Comparison of ENCODE assay signal across 8 mouse cellular contexts in the genomic region with DNA sequence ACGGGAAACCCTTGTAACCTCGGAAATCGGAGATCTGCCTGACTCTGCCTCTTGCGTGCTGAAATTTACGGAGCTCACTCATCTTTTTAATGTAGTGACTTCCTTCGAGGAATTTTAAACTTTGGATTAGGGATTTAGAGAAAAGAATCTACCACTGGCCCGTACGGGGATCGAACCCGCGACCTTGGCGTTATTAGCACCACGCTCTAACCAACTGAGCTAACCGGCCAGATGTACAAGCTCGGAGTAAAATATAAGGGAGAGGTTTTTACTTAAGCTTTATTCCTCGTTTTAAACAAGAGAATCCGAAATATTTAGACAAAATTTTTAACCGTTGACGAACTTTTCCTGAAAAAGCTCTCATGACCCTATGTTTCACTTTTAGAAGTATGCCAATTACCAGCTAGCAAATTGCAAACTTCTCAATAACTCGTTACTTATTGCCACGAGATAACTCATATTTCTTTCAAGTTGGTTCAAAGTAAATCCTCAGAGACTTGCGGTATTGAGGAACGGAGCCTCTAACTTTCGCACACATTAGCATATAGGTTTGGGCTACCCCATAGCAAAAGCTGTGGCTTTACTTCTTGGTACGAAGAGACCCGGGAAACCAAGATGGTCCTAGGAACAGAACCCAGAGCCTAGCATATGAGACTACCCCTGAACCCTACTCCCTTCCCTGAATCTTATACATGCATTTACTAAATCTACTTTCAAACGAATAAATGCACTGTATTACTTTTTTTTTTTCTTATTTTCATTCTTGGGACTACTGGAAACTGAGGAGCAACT. TPM values are rescaled to one million over a fixed set of nuclear protein-coding genes. Genes with fewer than 3 reads are reported as not detected.
A peak's percentile ranks its signal among the peaks of the same experiment; 100 is the strongest.
DNase-seq lines count a peak whose midpoint lies in the region; ATAC-seq lines count a peak whose summit lies in the region.

No protein-coding gene starts in this region.

- H3K9ac ChIP-seq in embryonic facial prominence, embryonic 13.5 days = no peak overlapping the region
- H3K9ac ChIP-seq in hindbrain, embryonic 12.5 days = no peak overlapping the region
- H3K9ac ChIP-seq in midbrain, embryonic 13.5 days (replicated peaks) = no peak overlapping the region

- no peaks in the 10 kb centered on the region for H3K4me1 ChIP-seq in embryonic facial prominence, embryonic 13.5 days
- no peaks in the 10 kb centered on the region for H3K4me1 ChIP-seq in hindbrain, embryonic 12.5 days
- H3K4me1 ChIP-seq in midbrain, embryonic 13.5 days (replicated peaks) = no peaks in the 10 kb centered on the region

- peak overlapping the region; percentile 35 for H3K4me3 ChIP-seq in embryonic facial prominence, embryonic 13.5 days
- H3K4me3 ChIP-seq in hindbrain, embryonic 12.5 days = peak overlapping the region; percentile 25
- peak overlapping the region; percentile 26 for H3K4me3 ChIP-seq in midbrain, embryonic 13.5 days (replicated peaks)

- peak; percentile 10 to 12 for DNase-seq in cerebellum, postnatal 14 days
- no peak for DNase-seq in cerebellum, adult 11-12 months
- peak; percentile 72 for DNase-seq in Muller cell, postnatal 12 days (ENCODE audit: inconsistent ontology term)
- DNase-seq in left cerebral cortex, postnatal 25 days (ENCODE audit: low spot score in 2 of 2) = peak; percentile 53 to 74
- DNase-seq in thymus, postnatal 25 days = peak; percentile 6

- intact Hi-C loops in left cerebral cortex, postnatal 25 days (cut with DNase I) = no loop called here

- ATAC-seq in embryonic facial prominence, embryonic 13.5 days (ENCODE audit: insufficient number of reproducible peaks, insufficient read depth, low FRiP score, low TSS enrichment, low read depth) = no peak
- no peak for ATAC-seq in hindbrain, embryonic 12.5 days (ENCODE audit: low FRiP score)
- ATAC-seq in midbrain, embryonic 13.5 days = no peak

- no peaks in the 10 kb centered on the region for H3K9me3 ChIP-seq in embryonic facial prominence, embryonic 13.5 days
- H3K9me3 ChIP-seq in hindbrain, embryonic 12.5 days (replicated peaks) = no peaks in the 10 kb centered on the region
- H3K9me3 ChIP-seq in midbrain, embryonic 13.5 days = no peaks in the 10 kb centered on the region

- H3K27ac ChIP-seq in embryonic facial prominence, embryonic 13.5 days = no peak overlapping the region
- no peak overlapping the region for H3K27ac ChIP-seq in hindbrain, embryonic 12.5 days
- H3K27ac ChIP-seq in midbrain, embryonic 13.5 days = no peak overlapping the region

- peak overlapping the region; percentile 53 for H3K4me2 ChIP-seq in embryonic facial prominence, embryonic 13.5 days
- peak overlapping the region; percentile 38 for H3K4me2 ChIP-seq in hindbrain, embryonic 12.5 days (replicated peaks)
- H3K4me2 ChIP-seq in midbrain, embryonic 13.5 days (replicated peaks) = peak overlapping the region; percentile 38; the same call in 1 of the 2 replicates

- no peaks in the 10 kb centered on the region for H3K27me3 ChIP-seq in embryonic facial prominence, embryonic 13.5 days
- H3K27me3 ChIP-seq in hindbrain, embryonic 12.5 days = no peaks in the 10 kb centered on the region
- H3K27me3 ChIP-seq in midbrain, embryonic 13.5 days = peaks cover 16% of the 10 kb centered on the region

- H3K36me3 ChIP-seq in embryonic facial prominence, embryonic 13.5 days = no peaks in the 10 kb centered on the region
- H3K36me3 ChIP-seq in hindbrain, embryonic 12.5 days = no peaks in the 10 kb centered on the region
- no peaks in the 10 kb centered on the region for H3K36me3 ChIP-seq in midbrain, embryonic 13.5 days

- WGBS in embryonic facial prominence, embryonic 13.5 days = 2% methylated on average over 27 of the region's 27 CpGs
- 1% methylated on average over 27 of the region's 27 CpGs for WGBS in hindbrain, embryonic 12.5 days
- 1% methylated on average over 27 of the region's 27 CpGs for WGBS in midbrain, embryonic 13.5 days

RNA-seq across cellular contexts. Expression of a gene that starts 48.5 kb away (rescaled TPM):
- 23.0 and 34.3 TPM in 2 replicates for polyA plus RNA-seq in embryonic facial prominence, embryonic 13.5 days (2015; fragmentation: Nextera tagmentation; extraction: Ambion mirVana)
- polyA plus RNA-seq in hindbrain, embryonic 12.5 days (2016; fragmentation: Nextera tagmentation; extraction: Ambion mirVana) = 14.3 and 15.1 TPM in 2 replicates
- total RNA-seq in left cerebral cortex, postnatal 25 days (2021) = 10 to 100 TPM; 44.1 to 47.5 TPM
- 11.3 and 12.2 TPM in 2 replicates for polyA plus RNA-seq in midbrain, embryonic 13.5 days (2015; fragmentation: Nextera tagmentation; extraction: Ambion mirVana)

RNA-seq across cellular contexts. Expression of a gene that starts 48.8 kb away (rescaled TPM):
- 3,982 and 4,261 TPM in 2 replicates for polyA plus RNA-seq in embryonic facial prominence, embryonic 13.5 days (2015; fragmentation: Nextera tagmentation; extraction: Ambion mirVana)
- 2,700 and 3,374 TPM in 2 replicates for polyA plus RNA-seq in hindbrain, embryonic 12.5 days (2016; fragmentation: Nextera tagmentation; extraction: Ambion mirVana)
- 10 to 100 TPM in 1 of 2 experiments, not detected in 1; 23.4 TPM for total RNA-seq in left cerebral cortex, postnatal 25 days (2021)
- 1,729 and 1,932 TPM in 2 replicates for polyA plus RNA-seq in midbrain, embryonic 13.5 days (2015; fragmentation: Nextera tagmentation; extraction: Ambion mirVana)

RNA-seq across cellular contexts. Expression of a gene that starts 50.1 kb away (rescaled TPM):
- polyA plus RNA-seq in embryonic facial prominence, embryonic 13.5 days (2015; fragmentation: Nextera tagmentation; extraction: Ambion mirVana) = 14.7 and 15.3 TPM in 2 replicates
- polyA plus RNA-seq in hindbrain, embryonic 12.5 days (2016; fragmentation: Nextera tagmentation; extraction: Ambion mirVana) = 6.2 and 10.1 TPM in 2 replicates
- total RNA-seq in left cerebral cortex, postnatal 25 days (2021) = 10 to 100 TPM; 23.9 to 43.9 TPM
- polyA plus RNA-seq in midbrain, embryonic 13.5 days (2015; fragmentation: Nextera tagmentation; extraction: Ambion mirVana) = 11.0 and 11.2 TPM in 2 replicates
